Mouse (Mus musculus): ENCODE data around the gene Prkg2. TPM values are rescaled to one million over a fixed set of nuclear protein-coding genes. Genes with fewer than 3 reads are reported as not detected.

Gene Prkg2
- polyA plus RNA-seq, 1 experiment from 2014 or later = 2.9 TPM

DNA sequence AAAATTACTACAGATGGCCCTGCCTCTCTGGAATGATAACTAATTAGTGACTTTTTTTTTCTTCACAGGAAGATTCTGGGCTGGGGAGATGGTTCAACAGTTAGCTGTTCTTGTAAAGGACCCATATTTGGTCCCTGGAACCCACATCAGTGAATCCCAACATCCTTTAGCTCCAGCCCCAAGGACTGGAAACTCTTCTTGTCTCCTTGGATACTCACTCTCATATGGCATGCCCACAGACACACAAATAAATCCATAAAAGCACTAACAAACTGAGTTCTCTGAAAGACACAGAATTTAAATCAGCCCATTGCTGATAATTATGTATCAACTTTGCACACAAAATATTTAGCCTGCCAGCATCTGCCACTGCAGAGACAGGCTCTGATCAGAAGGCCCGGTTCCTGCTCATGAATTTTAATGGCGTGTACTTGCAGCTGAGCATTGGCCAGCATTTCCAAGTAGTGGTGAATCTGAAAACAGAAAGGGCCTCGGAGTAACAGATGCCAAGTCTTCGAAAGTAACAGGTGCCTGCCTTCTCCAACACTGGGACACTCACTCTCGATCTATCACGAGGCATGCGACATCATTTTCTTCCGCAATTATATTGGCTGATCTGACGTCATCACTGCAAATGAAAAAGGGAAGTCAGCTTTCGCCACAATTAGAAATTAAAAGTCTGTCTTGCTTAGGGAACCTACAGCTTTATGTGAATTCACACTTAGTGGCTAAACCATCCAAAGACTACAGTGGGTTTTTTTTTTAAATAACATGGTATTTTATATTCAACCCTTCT, 61.1 kb downstream of the Prkg2 start:
- Histone ChIP-seq H3K27me3 (no peaks in the 10 kb centered on the region), H3K9me3 (no peaks in the 10 kb centered on the region), H3K36me3 (no peaks in the 10 kb centered on the region), H3K4me3 (replicated peaks) (no peak overlapping the region), H3K27ac (no peak overlapping the region), H3K4me1 (replicated peaks) (peaks cover 9% of the 10 kb centered on the region), H3K9ac (replicated peaks) (no peak overlapping the region), H3K4me2 (no peak overlapping the region)
- no peak for ATAC-seq (ENCODE audit: insufficient number of reproducible peaks, insufficient read depth, low FRiP score, low TSS enrichment, low read depth)
- 88% methylated on average over 10 of the region's 10 CpGs for WGBS

DNA sequence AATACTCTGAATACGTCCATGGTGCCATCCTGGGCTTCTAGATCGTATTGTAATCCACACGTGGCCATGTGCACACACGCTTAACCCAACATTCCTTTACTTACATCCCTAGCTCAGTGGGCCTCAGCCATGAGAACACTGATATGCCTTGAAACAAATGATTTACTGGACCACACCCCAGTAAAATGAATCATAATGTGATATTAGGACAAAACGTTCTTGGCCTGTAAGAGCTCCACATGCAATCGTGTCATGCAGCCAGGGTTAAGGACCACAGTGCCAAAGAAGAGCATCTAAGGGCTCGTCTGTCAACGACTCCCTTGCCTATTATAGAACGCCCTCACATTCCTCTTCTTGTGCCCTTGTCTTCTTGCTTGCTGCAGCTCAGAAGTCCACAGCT, 70.5 kb downstream of the Prkg2 start:
- H3K4me2 ChIP-seq = no peak overlapping the region
- H3K9me3 ChIP-seq = no peaks in the 10 kb centered on the region
- H3K36me3 ChIP-seq = no peaks in the 10 kb centered on the region
- no peak overlapping the region for H3K27ac ChIP-seq
- no peak overlapping the region for H3K4me3 ChIP-seq (replicated peaks)
- no peaks in the 10 kb centered on the region for H3K27me3 ChIP-seq
- 0 out of 2 replicates have a peak, but pooled peaks cover 4% of the 10 kb centered on the region for H3K4me1 ChIP-seq (replicated peaks)
- no peak overlapping the region for H3K9ac ChIP-seq (replicated peaks)
- no peak for ATAC-seq (ENCODE audit: insufficient number of reproducible peaks, insufficient read depth, low FRiP score, low TSS enrichment, low read depth)
- 83% methylated on average over 9 of the region's 9 CpGs for WGBS

GRCm38 (mm10) chr5:98965139-98965538, 72.0 kb downstream of the Prkg2 start:
- no peak overlapping the region for H3K4me3 ChIP-seq (replicated peaks)
- no peak overlapping the region for H3K4me2 ChIP-seq
- H3K9ac ChIP-seq (replicated peaks) = no peak overlapping the region
- H3K27ac ChIP-seq = no peak overlapping the region
- H3K27me3 ChIP-seq = no peaks in the 10 kb centered on the region
- H3K4me1 ChIP-seq (replicated peaks) = 0 out of 2 replicates have a peak, but pooled peaks cover 4% of the 10 kb centered on the region
- H3K36me3 ChIP-seq = no peaks in the 10 kb centered on the region
- 63% methylated on average over 4 of the region's 4 CpGs for WGBS
- H3K9me3 ChIP-seq = no peaks in the 10 kb centered on the region
- no peak for ATAC-seq (ENCODE audit: insufficient number of reproducible peaks, insufficient read depth, low FRiP score, low TSS enrichment, low read depth)

DNA sequence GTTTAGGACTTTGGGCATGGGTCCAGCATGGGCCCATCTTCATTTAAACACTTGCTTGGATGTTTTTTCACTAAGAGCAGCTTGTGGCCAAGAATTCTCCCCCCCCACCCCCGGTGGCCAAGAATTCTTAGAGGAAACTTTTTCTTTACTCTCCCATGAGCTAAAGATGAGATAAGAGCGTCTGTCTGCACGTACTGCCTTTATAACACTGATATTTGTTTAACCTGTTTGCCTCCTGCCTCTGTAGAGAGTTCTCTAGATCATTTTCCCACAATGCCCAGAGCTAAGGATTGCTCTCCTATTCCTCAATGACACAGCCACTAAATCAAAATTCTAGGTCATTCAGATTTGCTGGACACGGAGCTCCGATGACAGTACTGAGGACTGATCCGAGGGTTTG, 72.8 kb downstream of the Prkg2 start:
- no peaks in the 10 kb centered on the region for H3K36me3 ChIP-seq
- H3K9me3 ChIP-seq = no peaks in the 10 kb centered on the region
- no peaks in the 10 kb centered on the region for H3K27me3 ChIP-seq
- 84% methylated on average over 6 of the region's 6 CpGs for WGBS
- no peak overlapping the region for H3K4me3 ChIP-seq (replicated peaks)
- 0 out of 2 replicates have a peak, but pooled peaks cover 4% of the 10 kb centered on the region for H3K4me1 ChIP-seq (replicated peaks)
- no peak overlapping the region for H3K27ac ChIP-seq
- H3K9ac ChIP-seq (replicated peaks) = no peak overlapping the region
- no peak for ATAC-seq (ENCODE audit: insufficient number of reproducible peaks, insufficient read depth, low FRiP score, low TSS enrichment, low read depth)
- no peak overlapping the region for H3K4me2 ChIP-seq

- Histone ChIP-seq H3K27ac (no peak overlapping the region), H3K4me3 (replicated peaks) (no peak overlapping the region), H3K4me2 (no peak overlapping the region), H3K9ac (replicated peaks) (no peak overlapping the region), H3K27me3 (no peaks in the 10 kb centered on the region), H3K36me3 (no peaks in the 10 kb centered on the region), H3K9me3 (no peaks in the 10 kb centered on the region), H3K4me1 (replicated peaks) (0 out of 2 replicates have a peak, but pooled peaks cover 4% of the 10 kb centered on the region)
- WGBS = 44% methylated on average over 2 of the region's 2 CpGs
- ATAC-seq (ENCODE audit: insufficient number of reproducible peaks, insufficient read depth, low FRiP score, low TSS enrichment, low read depth) = no peak
Measured at GRCm38 (mm10) chr5:98962472-98962871, 74.7 kb downstream of the Prkg2 start.

DNA sequence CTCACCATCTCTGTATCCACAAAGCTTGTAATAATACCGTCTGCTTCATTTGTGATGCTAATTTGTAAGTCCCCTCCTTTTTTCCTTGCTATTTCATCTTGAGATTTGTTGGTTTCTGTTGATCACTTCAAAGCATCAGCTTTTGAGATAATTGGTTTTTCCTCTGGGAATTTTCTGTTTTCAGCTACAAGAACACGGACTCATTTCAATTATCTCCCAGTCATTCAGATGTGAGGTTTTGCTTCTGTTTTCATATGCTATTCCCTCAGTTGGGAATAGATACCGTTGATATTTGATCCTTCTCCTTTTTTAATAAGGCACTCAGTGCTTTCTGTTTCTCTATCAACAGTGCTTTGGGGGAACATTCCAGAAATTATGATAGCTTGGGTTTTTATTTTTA, 81.6 kb downstream of the Prkg2 start:
- no peaks in the 10 kb centered on the region for H3K4me1 ChIP-seq (replicated peaks)
- H3K27me3 ChIP-seq = no peaks in the 10 kb centered on the region
- ATAC-seq (ENCODE audit: insufficient number of reproducible peaks, insufficient read depth, low FRiP score, low TSS enrichment, low read depth) = no peak
- WGBS = 67% methylated on average over 3 of the region's 3 CpGs
- no peak overlapping the region for H3K9ac ChIP-seq (replicated peaks)
- no peak overlapping the region for H3K4me2 ChIP-seq
- no peaks in the 10 kb centered on the region for H3K9me3 ChIP-seq
- H3K27ac ChIP-seq = no peak overlapping the region
- no peaks in the 10 kb centered on the region for H3K36me3 ChIP-seq
- H3K4me3 ChIP-seq (replicated peaks) = no peak overlapping the region

DNA sequence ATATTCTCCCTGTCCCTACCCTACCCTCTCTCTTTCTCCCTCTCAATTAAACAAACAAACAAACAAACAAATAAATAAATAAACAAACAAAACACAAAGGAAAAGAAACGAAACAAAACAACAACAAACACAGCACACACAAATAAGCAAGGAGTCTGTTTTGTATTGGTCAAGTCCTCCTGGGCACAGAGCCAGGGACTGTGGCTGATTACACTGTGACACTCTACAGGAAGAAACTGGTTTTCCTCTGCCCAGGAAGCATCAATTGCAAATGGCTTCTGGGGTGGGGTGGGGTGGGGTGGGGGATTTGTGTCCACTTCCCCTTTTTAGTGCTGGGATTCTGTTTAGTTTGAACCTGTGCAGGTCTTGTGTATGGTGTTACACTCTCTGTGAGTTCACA, 83.8 kb downstream of the Prkg2 start:
- no peak overlapping the region for H3K9ac ChIP-seq (replicated peaks)
- H3K4me3 ChIP-seq (replicated peaks) = no peak overlapping the region
- ATAC-seq (ENCODE audit: insufficient number of reproducible peaks, insufficient read depth, low FRiP score, low TSS enrichment, low read depth) = no peak
- H3K4me2 ChIP-seq = no peak overlapping the region
- no peak overlapping the region for H3K27ac ChIP-seq
- 0 out of 2 replicates have a peak, but pooled peaks cover 1% of the 10 kb centered on the region for H3K27me3 ChIP-seq
- H3K9me3 ChIP-seq = no peaks in the 10 kb centered on the region
- H3K4me1 ChIP-seq (replicated peaks) = no peaks in the 10 kb centered on the region
- WGBS = 52% methylated on average over 1 of the region's 1 CpGs
- H3K36me3 ChIP-seq = no peaks in the 10 kb centered on the region

DNA sequence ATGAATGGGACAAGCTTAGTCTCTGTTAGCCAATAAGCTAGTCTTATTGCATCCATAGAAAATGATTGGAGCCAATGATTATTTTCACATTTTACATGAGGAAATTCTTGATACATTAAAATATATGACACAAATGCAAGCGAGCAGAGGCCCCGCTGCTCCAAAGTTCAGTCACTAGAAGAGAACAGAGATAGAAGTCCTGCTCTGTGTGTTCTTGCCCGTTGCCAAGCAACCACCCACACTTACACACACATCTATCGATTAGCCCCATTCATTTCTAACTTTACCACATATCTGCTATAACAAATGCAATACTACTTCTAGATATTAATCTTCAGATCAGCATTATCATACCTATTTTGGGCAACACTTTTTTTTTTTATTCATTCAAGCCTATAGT, 85.6 kb downstream of the Prkg2 start:
- 94% methylated on average over 4 of the region's 4 CpGs for WGBS
- Histone ChIP-seq H3K4me1 (replicated peaks) (peaks cover 5% of the 10 kb centered on the region), H3K27me3 (0 out of 2 replicates have a peak, but pooled peaks cover 4% of the 10 kb centered on the region), H3K36me3 (no peaks in the 10 kb centered on the region), H3K27ac (no peak overlapping the region), H3K9me3 (no peaks in the 10 kb centered on the region), H3K4me2 (no peak overlapping the region), H3K9ac (replicated peaks) (no peak overlapping the region), H3K4me3 (replicated peaks) (no peak overlapping the region)
- no peak for ATAC-seq (ENCODE audit: insufficient number of reproducible peaks, insufficient read depth, low FRiP score, low TSS enrichment, low read depth)

- Histone ChIP-seq H3K27ac (no peak overlapping the region), H3K27me3 (0 out of 2 replicates have a peak, but pooled peaks cover 4% of the 10 kb centered on the region), H3K36me3 (no peaks in the 10 kb centered on the region), H3K4me3 (replicated peaks) (no peak overlapping the region), H3K4me2 (no peak overlapping the region), H3K9ac (replicated peaks) (no peak overlapping the region), H3K4me1 (replicated peaks) (peaks cover 6% of the 10 kb centered on the region), H3K9me3 (no peaks in the 10 kb centered on the region)
- no peak for ATAC-seq (ENCODE audit: insufficient number of reproducible peaks, insufficient read depth, low FRiP score, low TSS enrichment, low read depth)
- 57% methylated on average over 4 of the region's 4 CpGs for WGBS
Measured at GRCm38 (mm10) chr5:98950495-98951092, 86.6 kb downstream of the Prkg2 start.

- Histone ChIP-seq H3K4me1 (replicated peaks) (peaks cover 6% of the 10 kb centered on the region), H3K9ac (replicated peaks) (no peak overlapping the region), H3K4me3 (replicated peaks) (no peak overlapping the region), H3K36me3 (no peaks in the 10 kb centered on the region), H3K27me3 (0 out of 2 replicates have a peak, but pooled peaks cover 4% of the 10 kb centered on the region), H3K4me2 (no peak overlapping the region), H3K9me3 (no peaks in the 10 kb centered on the region), H3K27ac (no peak overlapping the region)
- ATAC-seq (ENCODE audit: insufficient number of reproducible peaks, insufficient read depth, low FRiP score, low TSS enrichment, low read depth) = no peak
- 90% methylated on average over 10 of the region's 10 CpGs for WGBS
Measured at GRCm38 (mm10) chr5:98949784-98950183, 87.4 kb downstream of the Prkg2 start.

- Histone ChIP-seq H3K27me3 (peaks cover 5% of the 10 kb centered on the region; the same call in 1 of the 2 replicates), H3K9me3 (no peaks in the 10 kb centered on the region), H3K36me3 (no peaks in the 10 kb centered on the region), H3K4me2 (no peak overlapping the region), H3K4me3 (replicated peaks) (no peak overlapping the region), H3K4me1 (replicated peaks) (peaks cover 6% of the 10 kb centered on the region), H3K9ac (replicated peaks) (no peak overlapping the region), H3K27ac (no peak overlapping the region)
- no peak for ATAC-seq (ENCODE audit: insufficient number of reproducible peaks, insufficient read depth, low FRiP score, low TSS enrichment, low read depth)
- WGBS = 79% methylated on average over 20 of the region's 20 CpGs
Measured at GRCm38 (mm10) chr5:98946656-98947055, 90.5 kb downstream of the Prkg2 start.

Data from limb, embryonic 12.5 days (tissue).